Mouse (Mus musculus): ENCODE measurements around the gene Lhb. TPM values are rescaled to one million over a fixed set of nuclear protein-coding genes. Genes with fewer than 3 reads are reported as not detected.
A peak's percentile ranks its signal among the peaks of the same experiment; 100 is the strongest.
"Not testable (repeated sequence)": the region's sequence is repeated elsewhere in the genome, so short reads cannot be mapped to it uniquely, and the experiment has no call there.

Gene Lhb
- polyA plus RNA-seq, 1 experiment from 2014 or later, result not detected

DNA sequence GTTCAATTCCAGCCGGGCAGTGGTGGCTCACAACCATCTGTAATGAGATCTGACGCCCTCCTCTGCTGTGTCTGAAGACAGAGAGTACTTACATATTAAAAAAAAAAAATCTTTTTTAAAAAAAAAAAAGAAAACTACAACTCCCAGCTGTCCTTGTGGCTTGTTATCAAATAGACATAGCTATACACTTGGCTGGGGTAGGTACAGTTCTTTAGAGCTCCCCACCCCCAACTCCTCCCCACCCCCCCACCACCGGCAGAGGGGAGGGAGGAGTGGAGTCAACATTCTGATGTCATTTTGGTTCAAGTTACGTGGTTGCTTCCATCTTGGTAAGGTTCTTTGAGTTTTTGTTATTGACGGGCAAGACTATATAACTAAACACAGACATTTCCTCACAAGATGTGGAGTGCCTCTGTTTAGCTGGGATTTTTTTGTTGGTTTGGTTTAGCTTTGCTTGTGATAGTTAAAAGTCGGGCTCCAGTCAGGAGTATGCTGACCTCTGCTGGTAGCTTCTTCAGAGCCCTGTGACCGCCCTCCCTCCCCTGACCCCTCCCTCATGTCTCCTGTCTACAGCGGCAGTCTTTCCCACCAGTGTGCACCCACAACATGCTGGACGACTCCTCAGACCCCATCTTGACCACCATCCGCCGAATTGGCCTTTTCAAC, 26.8 kb downstream of the Lhb start:
- Histone ChIP-seq H3K4me3 (0 out of 2 replicates have a peak overlapping the region, but pooled peaks have one; percentile 23), H3K27me3 (ENCODE audit: poor library complexity, severe bottlenecking) (no peaks in the 10 kb centered on the region), H3K36me3 (replicated peaks) (peaks cover 78% of the 10 kb centered on the region), H3K9me3 (no peaks in the 10 kb centered on the region), H3K27ac (0 out of 2 replicates have a peak overlapping the region, but pooled peaks have one; percentile 11), H3K4me1 (peaks cover 12% of the 10 kb centered on the region; the same call in 1 of the 2 replicates)
- 41% methylated on average over 11 of the region's 11 CpGs for WGBS
- no peak for DNase-seq (ENCODE audit: extremely low spot score, low spot score)

GRCm38 (mm10) chr7:45449974-45450373, 29.4 kb downstream of the Lhb start:
- DNase-seq (ENCODE audit: extremely low spot score, low spot score), result no peak
- WGBS, result 97% methylated on average over 1 of the region's 1 CpGs
- H3K36me3 ChIP-seq (replicated peaks), result peaks cover 76% of the 10 kb centered on the region

DNA sequence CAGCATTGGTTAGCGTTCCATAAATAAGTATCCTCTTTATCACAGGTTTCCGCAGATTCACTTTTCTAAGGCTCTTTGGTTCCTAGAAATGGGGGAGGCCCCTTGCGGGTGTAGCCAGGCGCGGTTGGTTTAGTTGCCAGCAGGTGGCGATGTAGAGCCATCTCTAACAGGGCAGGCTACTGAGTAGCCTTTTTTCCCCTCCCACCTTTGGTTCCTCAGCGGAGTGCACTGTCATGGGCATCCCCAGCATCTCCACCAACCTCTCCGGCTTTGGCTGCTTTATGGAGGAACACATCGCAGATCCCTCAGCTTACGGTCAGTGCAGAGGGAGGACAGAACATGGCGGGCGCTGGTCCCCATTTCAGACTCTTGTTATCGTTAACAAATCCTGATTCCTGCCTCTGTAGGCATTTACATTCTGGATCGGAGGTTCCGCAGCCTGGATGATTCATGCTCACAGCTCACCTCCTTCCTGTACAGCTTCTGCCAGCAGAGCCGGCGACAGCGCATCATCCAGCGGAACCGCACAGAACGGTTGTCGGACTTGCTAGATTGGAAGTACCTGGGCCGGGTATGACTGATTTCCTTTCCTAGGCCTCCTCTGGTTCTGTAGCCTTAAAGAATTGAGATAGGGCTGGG, 30.8 kb downstream of the Lhb start:
- peak; percentile 80 for DNase-seq (ENCODE audit: extremely low spot score, low spot score)
- peaks cover 16% of the 10 kb centered on the region for H3K4me1 ChIP-seq
- H3K9me3 ChIP-seq, result no peaks in the 10 kb centered on the region
- no peak overlapping the region; the same call in 1 of the 2 replicates for H3K4me3 ChIP-seq
- H3K27ac ChIP-seq, result no peak overlapping the region
- peaks cover 81% of the 10 kb centered on the region for H3K36me3 ChIP-seq (replicated peaks)
- WGBS, result 52% methylated on average over 23 of the region's 23 CpGs
- H3K27me3 ChIP-seq (ENCODE audit: poor library complexity, severe bottlenecking), result no peaks in the 10 kb centered on the region

More at GRCm38 (mm10) chr7:45449974-45450373, 29.4 kb downstream of the Lhb start:
- H3K4me3 ChIP-seq, result no peak overlapping the region
- no peaks in the 10 kb centered on the region for H3K27me3 ChIP-seq (ENCODE audit: poor library complexity, severe bottlenecking)
- H3K4me1 ChIP-seq, result peaks cover 12% of the 10 kb centered on the region; the same call in 1 of the 2 replicates
- no peak overlapping the region for H3K27ac ChIP-seq
- H3K9me3 ChIP-seq, result no peaks in the 10 kb centered on the region

DNA sequence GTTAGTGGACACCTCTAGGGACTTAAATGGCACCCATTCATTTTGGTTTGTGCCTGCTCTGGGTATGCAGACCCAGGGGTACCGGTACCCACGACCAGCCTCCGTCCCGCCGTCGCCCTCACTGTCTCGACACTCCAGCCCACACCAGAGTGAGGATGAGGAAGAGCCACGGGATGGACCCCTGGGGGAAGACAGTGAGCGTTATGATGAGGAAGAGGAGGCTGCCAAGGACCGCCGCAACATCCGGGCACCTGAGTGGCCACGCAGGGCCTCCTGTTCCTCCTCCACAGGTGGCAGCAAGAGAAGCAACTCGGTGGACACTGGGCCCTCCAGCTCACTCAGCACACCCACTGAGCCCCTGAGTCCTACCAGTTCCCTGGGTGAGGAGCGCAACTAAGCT, 34.4 kb downstream of the Lhb start:
- Histone ChIP-seq H3K9me3 (no peaks in the 10 kb centered on the region), H3K27ac (no peak overlapping the region), H3K27me3 (ENCODE audit: poor library complexity, severe bottlenecking) (no peaks in the 10 kb centered on the region), H3K36me3 (replicated peaks) (peaks cover 79% of the 10 kb centered on the region), H3K4me3 (no peak overlapping the region), H3K4me1 (peaks cover 36% of the 10 kb centered on the region)
- no peak for DNase-seq (ENCODE audit: extremely low spot score, low spot score)
- 89% methylated on average over 15 of the region's 15 CpGs for WGBS

- H3K27me3 ChIP-seq (ENCODE audit: poor library complexity, severe bottlenecking), result no peaks in the 10 kb centered on the region
- no peak overlapping the region for H3K27ac ChIP-seq
- peaks cover 84% of the 10 kb centered on the region for H3K36me3 ChIP-seq (replicated peaks)
- no peak overlapping the region for H3K4me3 ChIP-seq
- DNase-seq (ENCODE audit: extremely low spot score, low spot score), result no peak
- 77% methylated on average over 13 of the region's 13 CpGs for WGBS
- H3K9me3 ChIP-seq, result no peaks in the 10 kb centered on the region
- peaks cover 47% of the 10 kb centered on the region for H3K4me1 ChIP-seq
Observed at GRCm38 (mm10) chr7:45455932-45456696, 35.5 kb downstream of the Lhb start.

DNA sequence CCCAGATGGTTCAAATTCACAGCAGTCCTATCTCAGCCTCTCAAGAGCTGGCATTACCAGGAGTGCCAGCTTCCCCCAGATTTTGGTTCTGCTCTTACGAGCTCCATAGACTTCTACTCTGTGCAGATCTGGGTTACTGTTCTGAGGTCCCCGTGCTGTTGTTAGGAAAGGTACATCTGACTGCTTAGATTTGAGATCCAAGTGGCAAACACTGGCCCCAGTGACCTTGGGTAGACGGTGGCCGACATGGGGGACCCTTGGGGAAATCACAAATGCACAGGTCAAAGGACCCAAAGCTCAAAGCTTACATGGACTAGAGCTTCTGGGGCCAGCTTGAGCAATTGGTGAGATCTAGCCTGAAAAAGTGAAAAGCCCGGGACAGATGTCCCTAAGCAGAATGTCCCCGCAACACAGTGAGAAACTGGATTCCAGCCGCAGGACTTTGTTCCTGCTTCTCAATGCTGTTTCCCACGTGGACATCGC, 36.1 kb downstream of the Lhb start:
- peaks cover 48% of the 10 kb centered on the region for H3K4me1 ChIP-seq
- no peaks in the 10 kb centered on the region for H3K27me3 ChIP-seq (ENCODE audit: poor library complexity, severe bottlenecking)
- H3K36me3 ChIP-seq (replicated peaks), result peaks cover 84% of the 10 kb centered on the region
- no peaks in the 10 kb centered on the region for H3K9me3 ChIP-seq
- peak overlapping the region; percentile 16; the same call in 1 of the 2 replicates for H3K27ac ChIP-seq
- WGBS, result 71% methylated on average over 9 of the region's 9 CpGs
- H3K4me3 ChIP-seq, result peak overlapping the region; percentile 87
- no peak for DNase-seq (ENCODE audit: extremely low spot score, low spot score)

DNA sequence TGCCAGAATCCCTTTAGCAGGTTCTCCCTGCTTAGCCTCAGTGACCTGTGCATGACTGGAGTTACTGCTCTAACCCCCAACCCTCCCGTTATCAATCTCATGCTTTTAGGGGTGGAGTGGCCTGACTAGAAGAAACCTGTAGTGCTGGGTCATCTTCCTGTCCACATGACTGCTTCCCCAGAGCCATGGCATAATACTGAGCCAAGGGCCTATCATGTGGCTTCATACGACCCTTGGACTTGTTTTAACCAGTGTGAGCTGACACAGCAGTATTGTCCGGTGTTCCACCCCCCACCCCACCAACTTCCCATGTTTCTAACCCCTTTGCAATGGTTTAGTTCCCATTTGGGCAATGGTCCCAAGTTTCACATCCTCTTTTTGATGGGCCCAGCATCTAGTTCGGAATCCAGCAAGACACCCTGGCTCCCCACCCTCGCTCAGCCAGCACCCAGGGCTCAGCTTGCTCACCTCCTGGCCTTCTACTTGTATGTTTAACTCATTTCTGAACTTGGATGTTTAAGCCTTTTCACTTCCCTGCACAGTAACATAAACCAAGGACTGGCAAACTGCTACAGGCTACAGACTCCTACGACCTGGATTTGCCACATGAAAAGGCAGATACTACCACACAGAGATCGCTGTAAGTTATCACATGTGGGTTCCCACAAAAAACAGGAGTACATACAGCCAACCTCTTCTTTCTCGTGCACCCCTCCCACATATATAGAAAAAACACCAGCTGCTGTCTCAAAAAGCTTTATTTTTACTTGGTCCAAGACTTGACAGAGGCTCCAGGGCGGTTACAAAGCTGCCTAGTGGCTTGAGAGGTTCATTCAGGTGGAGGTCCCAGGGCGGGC, 36.8 kb downstream of the Lhb start:
- H3K36me3 ChIP-seq (replicated peaks), result peaks cover 84% of the 10 kb centered on the region
- WGBS, result 82% methylated on average over 10 of the region's 10 CpGs
- H3K4me1 ChIP-seq, result peaks cover 49% of the 10 kb centered on the region
- H3K4me3 ChIP-seq, result peak overlapping the region; percentile 87
- H3K27ac ChIP-seq, result peak overlapping the region; percentile 16; the same call in 1 of the 2 replicates
- no peaks in the 10 kb centered on the region for H3K27me3 ChIP-seq (ENCODE audit: poor library complexity, severe bottlenecking)
- no peaks in the 10 kb centered on the region for H3K9me3 ChIP-seq
- DNase-seq (ENCODE audit: extremely low spot score, low spot score), result no peak

DNA sequence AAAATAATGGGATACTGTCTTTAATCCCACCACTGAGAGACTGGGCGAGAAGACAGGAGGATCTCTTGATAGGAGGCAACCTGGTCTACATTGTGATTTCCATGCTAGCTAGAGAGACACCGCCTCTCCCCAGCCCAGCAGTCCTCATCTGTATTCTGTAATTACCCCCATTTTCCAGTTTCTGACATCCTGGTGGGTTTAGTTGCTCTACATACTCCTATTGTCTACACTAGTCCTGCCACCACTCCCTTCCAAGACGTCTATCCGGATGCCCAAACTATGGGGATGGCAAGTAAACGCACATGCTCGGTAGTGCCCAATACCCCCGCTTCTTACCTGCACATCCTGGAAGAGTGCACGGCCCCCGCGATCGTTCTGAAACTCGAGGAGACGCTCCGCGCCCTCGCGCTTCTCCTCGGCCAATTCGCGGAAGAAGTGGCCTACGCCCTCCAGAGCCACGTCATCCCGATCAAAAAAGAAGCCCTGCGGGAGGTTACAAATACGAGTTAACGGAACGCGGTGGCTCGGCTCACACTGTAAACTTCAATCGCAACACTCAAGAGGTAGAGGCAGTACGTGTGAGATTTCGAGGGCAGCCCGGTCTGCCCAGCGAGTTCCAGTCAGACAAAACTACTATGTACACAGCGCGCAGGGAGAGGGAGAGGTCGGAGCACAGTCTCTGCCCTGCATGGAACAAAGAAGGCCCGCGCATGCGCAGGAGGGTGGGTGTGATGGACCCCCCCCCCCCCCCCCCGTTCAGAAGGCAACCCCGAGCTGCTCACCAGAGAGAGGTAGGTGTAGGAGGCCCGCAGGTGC, 38.3 kb downstream of the Lhb start:
- WGBS, result 1% methylated on average over 43 of the region's 43 CpGs
- peaks cover 49% of the 10 kb centered on the region for H3K4me1 ChIP-seq

GRCm38 (mm10) chr7:45459564-45460140, 39.0 kb downstream of the Lhb start, which contains the start of gene Ftl1:
Ftl1 (minus strand) TSS chr7:45459884.
- Histone ChIP-seq H3K36me3 (replicated peaks) (peaks cover 86% of the 10 kb centered on the region), H3K27ac (peak within 1 kb of the TSS; percentile 95), H3K4me3 (peak within 1 kb of the TSS; percentile 87), H3K4me1 (peaks cover 49% of the 10 kb centered on the region)
- 0% methylated on average over 33 of the region's 37 CpGs for WGBS
- DNase-seq (ENCODE audit: extremely low spot score, low spot score), result peak; percentile 98
- not testable (repeated sequence) for H3K27me3 ChIP-seq (ENCODE audit: poor library complexity, severe bottlenecking); H3K9me3 ChIP-seq

More for the DNA sequence above, 38.3 kb downstream of the Lhb start:
- Histone ChIP-seq H3K4me3 (peak overlapping the region; percentile 87), H3K36me3 (replicated peaks) (peaks cover 86% of the 10 kb centered on the region), H3K9me3 (no peaks in the 10 kb centered on the region), H3K27ac (peak overlapping the region; percentile 95), H3K27me3 (ENCODE audit: poor library complexity, severe bottlenecking) (no peaks in the 10 kb centered on the region)
- peak; percentile 87 for DNase-seq (ENCODE audit: extremely low spot score, low spot score)

DNA sequence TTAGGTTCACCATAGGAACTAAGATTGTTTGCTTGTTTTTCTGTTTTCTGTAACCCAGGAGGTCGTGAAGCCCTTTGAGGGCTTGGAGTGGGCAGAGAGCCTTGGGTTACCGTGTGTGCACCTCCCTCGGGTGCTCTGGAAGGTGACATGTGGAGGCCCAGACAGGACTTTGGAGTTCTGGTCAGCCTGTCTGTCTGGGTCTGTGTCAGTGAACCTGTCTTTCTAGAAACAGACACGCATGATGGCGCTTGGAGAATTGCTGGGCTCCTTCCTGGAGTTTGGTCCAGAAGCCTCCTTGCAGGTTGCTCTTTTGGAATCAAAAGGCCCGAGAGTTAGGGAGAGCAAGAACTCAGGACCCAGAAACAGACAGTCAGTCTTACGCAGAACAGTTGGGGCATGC, 39.8 kb downstream of the Lhb start:
- H3K36me3 ChIP-seq (replicated peaks), result peaks cover 86% of the 10 kb centered on the region
- no peak for DNase-seq (ENCODE audit: extremely low spot score, low spot score)
- peak overlapping the region; percentile 95 for H3K27ac ChIP-seq
- H3K9me3 ChIP-seq, result no peaks in the 10 kb centered on the region
- peaks cover 56% of the 10 kb centered on the region for H3K4me1 ChIP-seq
- WGBS, result 83% methylated on average over 7 of the region's 7 CpGs
- peak overlapping the region; percentile 87 for H3K4me3 ChIP-seq
- no peaks in the 10 kb centered on the region for H3K27me3 ChIP-seq (ENCODE audit: poor library complexity, severe bottlenecking)

- peak overlapping the region; percentile 95 for H3K27ac ChIP-seq
- peak; percentile 46 for DNase-seq (ENCODE audit: extremely low spot score, low spot score)
- WGBS, result 47% methylated on average over 13 of the region's 13 CpGs
- H3K27me3 ChIP-seq (ENCODE audit: poor library complexity, severe bottlenecking), result no peaks in the 10 kb centered on the region
- H3K4me1 ChIP-seq, result peaks cover 61% of the 10 kb centered on the region
- peak overlapping the region; percentile 87 for H3K4me3 ChIP-seq
- H3K36me3 ChIP-seq (replicated peaks), result peaks cover 86% of the 10 kb centered on the region
- no peaks in the 10 kb centered on the region for H3K9me3 ChIP-seq
Observed at GRCm38 (mm10) chr7:45460860-45461314, 40.3 kb downstream of the Lhb start.
